Mouse (Mus musculus) cerebellum, postnatal 14 days (tissue): ENCODE results near the gene Kbtbd8.

Experiments used
- DNase-seq, 2 experiments: peaks; one replicate each; pipeline ENCODE4 v3.0.0; 2021; ENCODE audit warnings: mixed read lengths in 2 of 2

Kbtbd8 gene

DNA sequence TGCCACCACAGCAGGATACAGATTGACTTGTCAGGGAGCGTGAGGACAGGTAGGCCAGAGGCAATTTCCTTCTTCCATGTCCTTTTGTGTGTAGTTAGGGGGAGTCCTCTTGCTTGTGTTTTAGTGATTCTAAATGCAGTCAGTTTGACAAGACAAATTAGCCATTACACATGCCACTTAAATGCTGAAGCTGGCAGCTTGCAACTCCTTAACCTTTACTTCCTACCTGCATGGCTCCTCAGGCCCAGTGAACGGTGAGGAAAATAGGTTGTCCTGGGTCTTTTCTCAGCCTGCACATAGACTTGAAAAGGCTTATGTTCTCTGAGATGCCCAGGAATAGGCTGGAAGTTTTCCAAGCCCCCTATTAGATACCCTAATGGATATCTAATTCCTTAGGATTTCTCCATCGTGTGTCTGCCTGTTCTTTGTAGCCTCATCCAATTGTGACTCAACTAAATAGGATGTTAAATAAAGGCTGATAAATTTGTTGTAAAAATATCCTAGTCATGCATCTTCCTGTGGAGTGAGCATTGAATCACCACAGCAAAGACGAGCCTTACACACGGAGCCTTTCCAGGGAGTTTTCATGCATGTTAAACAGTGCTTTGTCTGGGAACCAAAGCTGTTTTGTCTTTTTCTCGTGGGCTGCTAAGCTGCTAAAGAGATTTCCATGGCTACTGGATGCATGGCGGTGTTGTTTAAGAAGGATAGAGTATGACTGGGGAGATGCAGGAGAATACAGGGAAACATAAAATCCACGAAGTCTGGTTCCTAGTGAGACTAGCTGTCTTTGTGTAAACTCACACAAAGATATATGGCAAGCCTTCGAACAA is 57.5 kb downstream of the Kbtbd8 start:
- DNase-seq, result no peak
